Mouse (Mus musculus): ENCODE measurements around the gene Ubp1.

- no peak for TF ChIP-seq EP300 (IDR thresholded peaks at IDR 0.05; ENCODE audit: low read depth)
- no peak for TF ChIP-seq CTCF (IDR thresholded peaks at IDR 0.05; ENCODE audit: low read depth)
These were observed 36.1 kb downstream of the Ubp1 start for GRCm38 (mm10) chr9:113966838-113967237.

Data from liver, embryonic 14.5 days (tissue).